Mouse (Mus musculus) cerebellum, adult 11-12 months (tissue): ENCODE results near the gene Ttc25.
"Not testable (repeated sequence)": the region's sequence is repeated elsewhere in the genome, so short reads cannot be mapped to it uniquely, and the experiment has no call there.

Source experiments
- DNase-seq: peaks from one replicate; pipeline ENCODE4 v3.0.0; 2022

Gene Ttc25

DNA sequence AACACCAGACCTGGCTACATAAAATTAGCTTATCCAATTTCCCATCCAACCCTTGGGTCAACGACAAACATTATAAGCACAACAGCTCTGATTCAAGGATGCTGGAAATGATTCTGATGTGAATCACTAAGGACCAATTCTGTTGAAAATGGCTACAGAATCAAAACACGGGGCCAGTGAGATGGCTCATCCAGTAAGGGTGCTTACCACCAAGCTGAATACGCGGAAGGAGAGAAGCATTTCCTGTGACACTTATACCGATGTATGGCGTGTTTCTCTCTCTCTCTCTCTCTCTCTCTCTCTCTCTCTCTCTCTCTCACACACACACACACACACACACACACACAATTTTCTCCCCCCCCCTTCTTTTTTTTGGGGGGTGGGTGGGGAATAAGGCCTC lies 61.7 kb downstream of the Ttc25 start:
- DNase-seq, result no peak

DNA sequence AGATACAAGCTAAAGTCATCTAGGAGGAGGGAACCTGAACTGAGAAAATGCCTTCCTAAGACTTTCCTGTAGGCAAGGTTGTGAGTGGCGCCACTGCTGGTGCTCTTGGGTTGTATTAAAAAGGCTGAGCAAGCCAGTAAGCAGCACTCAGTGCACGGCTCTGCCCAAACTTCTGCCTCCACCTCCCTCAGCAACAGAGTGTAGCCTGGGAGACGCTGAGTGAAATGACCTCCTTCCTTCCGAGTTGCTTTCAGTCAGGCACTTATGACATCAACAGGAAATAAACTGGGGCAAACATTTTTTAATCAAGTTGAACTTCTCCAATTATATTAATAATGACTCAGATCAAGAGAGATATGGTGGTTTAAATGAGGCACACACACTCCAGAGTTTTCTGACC lies 63.4 kb downstream of the Ttc25 start:
- DNase-seq, result no peak

DNA sequence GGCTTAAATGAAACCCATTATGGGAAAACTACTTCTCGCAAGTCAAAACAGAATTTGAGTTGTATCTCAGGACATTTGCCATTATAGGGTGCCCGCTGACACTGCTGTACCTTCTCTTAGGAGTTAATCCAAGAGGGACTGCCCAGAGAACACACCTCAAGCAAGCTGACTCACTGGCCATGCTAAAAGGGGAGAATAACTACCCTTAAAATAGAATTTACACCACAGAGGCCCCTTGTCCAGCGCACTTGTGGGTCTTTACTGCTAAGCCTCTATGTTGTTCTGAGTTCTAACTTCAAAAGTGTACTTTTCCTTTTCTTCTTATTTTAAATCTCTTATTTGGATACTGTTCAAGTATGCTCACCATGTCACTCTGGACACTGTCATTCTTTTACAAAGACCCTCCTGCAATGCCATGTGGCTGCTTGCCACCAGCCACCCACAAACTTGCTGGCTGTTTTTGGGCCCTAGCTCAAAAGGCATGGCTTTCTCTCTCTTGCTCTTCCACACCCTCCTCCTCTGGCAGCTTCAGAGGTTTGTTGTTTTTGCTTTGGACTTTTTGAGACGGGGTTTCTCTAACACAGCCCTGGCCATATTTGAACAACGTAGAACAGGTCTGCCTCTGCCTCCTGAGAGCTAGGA lies 64.1 kb downstream of the Ttc25 start:
- no peak for DNase-seq

DNA sequence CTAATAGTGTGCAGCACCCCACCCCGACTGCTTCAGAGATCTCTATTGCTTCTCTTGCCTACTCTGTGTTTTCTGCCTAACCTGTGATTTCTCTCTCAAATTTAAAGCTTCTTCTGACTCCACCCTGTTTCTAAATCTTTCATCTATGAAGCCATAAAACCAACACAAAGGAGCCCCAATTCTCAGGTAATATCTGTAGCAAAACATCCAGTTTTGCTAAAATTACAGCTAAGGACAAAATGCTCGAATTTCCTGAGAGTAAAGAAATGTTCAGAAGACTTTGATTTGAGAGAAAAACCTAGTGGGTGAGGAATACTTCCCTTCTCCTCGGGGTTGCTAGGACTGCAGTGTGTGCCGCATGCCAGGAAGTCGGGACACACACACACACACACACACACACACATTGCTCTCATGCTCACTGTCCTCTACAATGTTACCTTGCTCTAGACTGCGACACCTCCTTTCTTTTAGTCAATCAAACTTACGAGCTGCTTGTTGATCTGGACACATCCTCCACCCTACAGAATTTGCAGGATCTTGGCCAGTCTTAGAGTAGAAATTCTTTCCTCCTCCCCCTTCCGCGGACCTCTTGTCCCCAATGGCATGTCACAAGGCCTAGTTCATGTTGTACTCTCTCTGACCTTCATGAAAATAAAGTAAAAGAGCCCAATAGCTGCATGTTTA lies 64.7 kb downstream of the Ttc25 start:
- DNase-seq, result no peak

DNA sequence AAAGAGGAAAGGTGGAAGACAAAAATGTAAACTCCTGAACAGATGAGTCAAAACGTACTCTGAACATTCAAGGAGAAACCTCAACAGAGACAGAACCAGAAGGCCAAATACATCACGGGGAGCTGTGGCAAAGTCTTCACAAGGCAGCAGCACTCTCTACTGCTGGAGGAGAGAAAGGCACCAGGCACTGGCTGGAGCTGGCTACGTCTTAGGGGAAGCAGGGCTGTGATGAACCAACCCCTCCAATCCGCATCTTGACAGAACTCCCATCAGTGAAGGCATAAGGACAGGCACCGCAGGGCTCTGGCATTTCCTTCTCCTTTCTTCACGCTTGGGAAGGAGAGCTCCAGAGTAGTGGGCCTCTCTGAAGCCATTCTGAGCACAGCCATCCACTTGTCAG lies 66.2 kb downstream of the Ttc25 start:
- no peak for DNase-seq

DNA sequence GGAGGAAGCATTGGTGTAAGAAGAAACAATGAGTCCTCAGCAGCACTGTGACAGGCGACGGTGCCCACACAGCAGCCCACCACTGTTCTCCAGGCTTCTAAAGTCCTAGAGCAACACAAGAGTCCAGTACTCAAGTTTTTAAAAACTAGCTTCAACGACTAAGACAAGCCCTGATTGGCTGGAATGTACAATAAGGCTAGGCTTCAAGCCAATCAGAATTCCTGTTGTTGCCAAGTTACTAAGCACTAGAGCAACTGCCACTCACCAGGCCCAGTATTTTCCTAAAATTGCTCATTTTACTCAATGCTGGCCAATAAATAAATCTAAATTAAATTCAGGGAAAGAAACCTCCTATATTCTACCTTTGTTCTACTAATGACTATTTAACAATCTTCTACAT lies 67.8 kb downstream of the Ttc25 start:
- DNase-seq, result no peak

DNA sequence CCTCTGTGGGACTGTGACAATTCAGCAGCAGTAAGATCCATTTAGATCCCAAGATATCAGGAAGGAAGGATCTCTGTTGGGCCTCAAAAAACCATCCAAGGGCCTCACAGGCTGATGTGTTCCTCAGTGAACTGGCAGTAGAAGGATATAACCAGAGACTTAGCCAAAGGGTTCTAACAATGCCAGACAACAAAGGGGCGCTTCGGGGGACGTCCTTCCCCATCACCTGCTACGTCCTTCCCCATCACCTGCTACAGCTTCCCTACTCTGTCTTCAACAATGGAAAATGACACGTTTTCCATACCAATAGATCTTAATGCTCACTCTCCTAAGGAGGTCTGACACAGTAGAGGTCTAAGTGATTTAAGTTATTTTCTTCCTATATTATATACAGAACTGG lies 70.9 kb downstream of the Ttc25 start:
- no peak for DNase-seq

DNA sequence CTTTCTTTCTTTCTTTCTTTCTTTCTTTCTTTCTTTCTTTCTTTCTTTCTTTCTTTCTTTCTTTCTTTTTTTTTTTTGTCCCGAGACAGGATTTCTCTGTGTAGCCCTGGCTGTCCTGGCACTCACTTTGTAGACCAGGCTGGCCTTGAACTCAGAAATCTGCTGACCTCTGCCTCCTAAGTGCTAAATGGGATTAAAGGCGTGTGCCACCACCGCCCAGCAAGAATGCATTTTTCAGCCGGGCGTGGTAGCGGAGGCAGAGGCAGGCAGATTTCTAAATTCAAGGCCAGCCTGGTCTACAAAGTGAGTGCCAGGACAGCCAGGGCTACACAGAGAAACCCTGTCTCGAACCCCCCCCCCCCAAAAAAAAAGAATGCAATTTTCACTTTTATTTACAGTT lies 71.4 kb downstream of the Ttc25 start:
- DNase-seq, result not testable (repeated sequence)

DNA sequence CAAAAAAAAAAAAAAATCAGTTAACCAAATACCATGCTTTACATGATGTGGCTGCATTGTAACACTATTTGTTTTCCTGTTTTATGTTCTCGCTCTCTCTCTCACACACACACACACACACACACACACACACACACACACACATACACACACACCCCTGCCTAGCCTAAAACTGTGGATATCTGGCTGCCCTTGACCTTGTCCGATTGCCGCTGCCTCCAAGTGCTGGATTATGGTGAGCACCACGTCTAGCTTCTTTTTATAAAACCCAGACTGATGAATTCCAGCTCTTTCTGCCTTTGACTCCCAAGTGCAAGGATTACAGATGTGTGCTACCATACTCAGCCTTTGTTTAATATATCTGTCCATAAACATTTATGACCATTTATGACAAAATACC lies 72.1 kb downstream of the Ttc25 start:
- DNase-seq, result no peak

DNA sequence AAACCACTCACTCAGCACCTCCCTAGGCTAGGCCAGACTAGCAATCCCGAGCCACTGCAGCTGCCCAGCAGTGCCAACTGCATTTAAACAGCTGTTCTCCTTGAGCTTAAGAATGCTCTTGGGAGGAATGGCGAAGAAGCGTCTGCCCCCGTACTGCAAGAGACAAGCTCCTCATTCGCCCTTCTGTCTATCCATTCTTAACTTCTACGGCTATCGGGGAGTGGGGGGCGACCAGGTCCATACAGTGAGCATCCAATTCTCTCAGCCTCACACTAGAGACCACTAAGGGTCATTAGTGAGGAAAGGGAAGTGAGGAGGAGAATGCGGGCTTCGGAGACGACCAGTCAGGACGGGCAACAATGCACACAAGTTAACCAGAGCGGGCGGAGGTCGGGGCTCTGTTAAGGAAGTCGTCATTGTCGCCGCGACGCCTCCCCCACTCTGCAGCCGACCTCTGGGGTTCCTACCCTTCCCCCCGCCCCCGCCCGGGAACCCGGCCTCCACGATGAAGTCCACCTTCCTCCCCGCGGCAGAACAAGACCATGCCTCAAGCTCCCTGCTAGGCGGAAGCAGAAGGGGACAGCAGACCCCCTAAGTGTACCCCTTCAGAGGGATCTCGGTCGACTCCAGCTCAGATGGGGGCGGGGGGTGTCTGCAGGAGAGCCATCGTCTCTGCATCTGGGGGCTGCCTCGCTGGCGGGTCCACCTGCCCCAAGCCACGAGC lies 73.5 kb downstream of the Ttc25 start, which contains the start of gene Nkiras2:
Gene Nkiras2 (plus strand): TSS at position 484 of the 724 bp plus-strand sequence.
- DNase-seq, result no peak

DNA sequence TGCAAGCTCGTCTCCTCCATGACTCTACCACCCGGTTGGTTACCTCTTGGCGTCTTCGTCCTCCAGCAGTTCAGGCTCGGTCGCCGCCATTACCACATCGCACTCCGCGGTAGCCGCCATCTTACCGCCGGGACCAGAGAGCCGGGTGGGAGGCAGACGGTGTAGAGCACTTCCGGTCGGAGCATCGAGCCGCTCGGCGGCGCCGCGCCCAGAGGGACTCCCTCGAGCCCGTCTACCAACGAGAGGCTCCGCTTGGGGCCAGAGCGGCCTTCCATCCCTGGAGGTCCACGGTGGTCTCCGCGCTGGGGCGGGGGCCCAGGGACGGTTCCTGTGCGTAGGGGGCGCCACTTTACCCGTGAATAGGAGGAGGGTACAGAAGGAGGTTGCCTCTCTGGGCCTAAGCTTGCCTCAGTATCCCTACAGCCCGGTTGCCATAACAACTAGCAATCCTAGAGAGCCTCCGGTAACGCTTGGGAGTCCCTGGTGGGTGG lies 74.1 kb downstream of the Ttc25 start:
- DNase-seq, result peak; percentile 95

DNA sequence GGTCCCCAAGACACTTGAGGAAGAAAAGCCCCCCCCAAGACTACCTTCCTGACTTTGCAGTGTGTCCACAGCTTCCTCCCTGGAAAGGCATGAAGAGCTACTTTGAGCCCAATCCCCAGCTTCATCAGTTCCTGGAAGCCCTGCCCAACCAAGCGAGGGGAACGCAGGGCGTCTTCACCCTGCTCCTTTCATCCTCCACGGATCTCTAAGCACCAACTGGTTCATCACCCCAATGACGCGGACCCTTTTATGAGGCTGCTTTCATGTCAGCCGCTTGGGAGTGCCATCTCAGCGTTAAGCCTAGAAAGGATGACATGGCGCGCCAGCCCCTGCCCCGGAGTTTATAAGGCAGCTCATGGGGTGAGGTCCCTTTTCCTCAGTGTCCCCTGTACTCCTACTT lies 74.6 kb downstream of the Ttc25 start, which contains the start of gene Dnajc7:
Gene Dnajc7 (minus strand): TSS at position 187 of the 400 bp plus-strand sequence.
- DNase-seq, result no peak
